Mouse (Mus musculus) ES-Bruce4 (cell line): ENCODE measurements around the gene Siglece. TPM values are rescaled to one million over a fixed set of nuclear protein-coding genes. Genes with fewer than 3 reads are reported as not detected.

ENCODE experiments used
- H3K27ac ChIP-seq: 2 replicates; pipeline ENCODE4 v1.5.1; 2012; ENCODE audit warnings: low read length, inconsistent platforms; ENCODE audit not compliant: insufficient read depth
- H3K27me3 ChIP-seq: 2 replicates; pipeline ENCODE4 v1.6.1; 2012; ENCODE audit warnings: mild to moderate bottlenecking, low read length, inconsistent platforms; ENCODE audit not compliant: control insufficient read depth, poor library complexity, insufficient read depth, severe bottlenecking
- H3K36me3 ChIP-seq: 2 replicates; pipeline ENCODE4 v1.6.1; 2012; ENCODE audit warnings: inconsistent platforms, mild to moderate bottlenecking, low read length, moderate library complexity; ENCODE audit not compliant: control insufficient read depth, poor library complexity, insufficient read depth, severe bottlenecking
- H3K4me1 ChIP-seq: one replicate; pipeline ENCODE4 v1.8.1; 2011; ENCODE audit warnings: low read length; ENCODE audit not compliant: control insufficient read depth, insufficient read depth
- H3K4me3 ChIP-seq: 2 replicates; pipeline ENCODE4 v1.5.1; 2011; ENCODE audit warnings: low read depth, mild to moderate bottlenecking, low read length
- H3K9ac ChIP-seq: 2 replicates; pipeline ENCODE4 v1.6.1; 2012; ENCODE audit warnings: low read depth, mild to moderate bottlenecking, inconsistent platforms; ENCODE audit not compliant: poor library complexity, severe bottlenecking
- H3K9me3 ChIP-seq: replicated peaks from 2 replicates; pipeline ENCODE4 v1.6.1; 2012; ENCODE audit warnings: mild to moderate bottlenecking, low read length, inconsistent platforms; ENCODE audit not compliant: control insufficient read depth, poor library complexity, insufficient read depth, severe bottlenecking
- CTCF ChIP-seq: IDR thresholded peaks from one replicate; pipeline ENCODE4 v1.8.1; 2011; ENCODE audit warnings: low read depth, low read length
- EP300 ChIP-seq: IDR thresholded peaks from 2 replicates; pipeline ENCODE4 v1.6.1; 2011; ENCODE audit warnings: low read depth, low read length; ENCODE audit not compliant: insufficient read depth
- POLR2A ChIP-seq: IDR thresholded peaks from one replicate; pipeline ENCODE4 v1.8.1; 2011; ENCODE audit warnings: low read length; ENCODE audit not compliant: insufficient read depth
- polyA plus RNA-seq: library from polyadenylated mRNA; stranded (reverse); fragments of >200 nt; gene quantifications from 2 replicates; pipeline ENCODE4 v1.2.4, GENCODE M21; 2011; ENCODE audit warnings: low read depth; ENCODE audit not compliant: missing spikeins, insufficient read depth, insufficient read length

The Siglece gene
- polyA plus RNA-seq, 1 experiment = 0.64 TPM

- Histone ChIP-seq H3K36me3 (no peaks in the 10 kb centered on the region), H3K27ac (no peak overlapping the region), H3K9ac (no peak overlapping the region), H3K9me3 (no peaks in the 10 kb centered on the region), H3K4me3 (no peak overlapping the region), H3K27me3 (no peaks in the 10 kb centered on the region), H3K4me1 (no peaks in the 10 kb centered on the region)
- no peak for TF ChIP-seq EP300
- TF ChIP-seq POLR2A = no peak
- no peak for TF ChIP-seq CTCF
Measured at GRCm38 (mm10) chr7:43637118-43637517, 22.8 kb downstream of the Siglece start.

- no peak overlapping the region for H3K4me3 ChIP-seq
- no peaks in the 10 kb centered on the region for H3K36me3 ChIP-seq
- TF ChIP-seq EP300 (no peak), POLR2A (no peak), CTCF (no peak)
- H3K27ac ChIP-seq = no peak overlapping the region
- no peaks in the 10 kb centered on the region for H3K4me1 ChIP-seq
- no peaks in the 10 kb centered on the region for H3K9me3 ChIP-seq
- H3K9ac ChIP-seq = no peak overlapping the region
- no peaks in the 10 kb centered on the region for H3K27me3 ChIP-seq
Measured at GRCm38 (mm10) chr7:43636194-43636593, 23.8 kb downstream of the Siglece start.

GRCm38 (mm10) chr7:43634500-43634899 lies 25.5 kb downstream of the Siglece start, which contains the start of gene Ceacam18:
TSS of gene Ceacam18 (plus strand) at chr7:43634707.
- no peaks in the 10 kb centered on the region for H3K27me3 ChIP-seq
- H3K4me1 ChIP-seq = no peaks in the 10 kb centered on the region
- no peak for TF ChIP-seq POLR2A
- TF ChIP-seq EP300 = no peak
- no peak for TF ChIP-seq CTCF
- H3K9ac ChIP-seq = no peak within 1 kb of the TSS
- no peak within 1 kb of the TSS for H3K27ac ChIP-seq
- H3K4me3 ChIP-seq = no peak within 1 kb of the TSS
- H3K36me3 ChIP-seq = no peaks in the 10 kb centered on the region
- H3K9me3 ChIP-seq = no peaks in the 10 kb centered on the region

- Histone ChIP-seq H3K36me3 (no peaks in the 10 kb centered on the region), H3K4me3 (no peak overlapping the region), H3K27ac (no peak overlapping the region), H3K9me3 (no peaks in the 10 kb centered on the region), H3K4me1 (no peaks in the 10 kb centered on the region), H3K27me3 (no peaks in the 10 kb centered on the region), H3K9ac (no peak overlapping the region)
- no peak for TF ChIP-seq CTCF
- no peak for TF ChIP-seq POLR2A
- TF ChIP-seq EP300 = no peak
Measured at GRCm38 (mm10) chr7:43633940-43634339, 26.0 kb downstream of the Siglece start.

GRCm38 (mm10) chr7:43625794-43626422 lies 34.1 kb downstream of the Siglece start:
- Histone ChIP-seq H3K4me3 (no peak overlapping the region), H3K9me3 (no peaks in the 10 kb centered on the region), H3K27ac (no peak overlapping the region), H3K36me3 (no peaks in the 10 kb centered on the region), H3K4me1 (no peaks in the 10 kb centered on the region), H3K9ac (no peak overlapping the region), H3K27me3 (no peaks in the 10 kb centered on the region)
- TF ChIP-seq CTCF = no peak
- no peak for TF ChIP-seq POLR2A

- Histone ChIP-seq H3K36me3 (no peaks in the 10 kb centered on the region), H3K27me3 (no peaks in the 10 kb centered on the region), H3K4me3 (no peak overlapping the region), H3K9me3 (no peaks in the 10 kb centered on the region), H3K4me1 (no peaks in the 10 kb centered on the region), H3K9ac (no peak overlapping the region), H3K27ac (no peak overlapping the region)
- TF ChIP-seq CTCF (no peak), POLR2A (no peak), EP300 (no peak)
Measured at GRCm38 (mm10) chr7:43625065-43625464, 34.9 kb downstream of the Siglece start.
